Mouse (Mus musculus): ENCODE data around the gene Spata31d1b.

GRCm38 (mm10) chr13:59689313-59689712 lies 22.8 kb upstream of the Spata31d1b start:
- TF ChIP-seq BHLHE40 (IDR thresholded peaks at IDR 0.05; ENCODE audit: borderline replicate concordance, low read depth, low read length) (no peak), POLR2A (IDR thresholded peaks at IDR 0.05; ENCODE audit: control insufficient read depth in 1 of 2, insufficient read depth in 1 of 2, low read depth in 1 of 2, low read length in 2 of 2, poor library complexity in 1 of 2) (no peak), CTCF (IDR thresholded peaks at IDR 0.05 in 2 of 3, conservative IDR thresholded peaks at IDR 0.05 in 1 of 3; ENCODE audit: control insufficient read depth in 1 of 3, insufficient read depth in 1 of 3, low read depth in 2 of 3, low read length in 3 of 3, poor library complexity in 1 of 3, severe bottlenecking in 1 of 3) (no peak), MEF2A (IDR thresholded peaks at IDR 0.05; ENCODE audit: extremely low read depth, insufficient replicate concordance, low read depth, low read length, poor library complexity, severe bottlenecking) (no peak), EP300 (IDR thresholded peaks at IDR 0.05; ENCODE audit: low read depth in 1 of 2, low read length in 2 of 2) (no peak), ZKSCAN1 (IDR thresholded peaks at IDR 0.05; ENCODE audit: low read depth, low read length) (no peak)
